In the genomic region with DNA sequence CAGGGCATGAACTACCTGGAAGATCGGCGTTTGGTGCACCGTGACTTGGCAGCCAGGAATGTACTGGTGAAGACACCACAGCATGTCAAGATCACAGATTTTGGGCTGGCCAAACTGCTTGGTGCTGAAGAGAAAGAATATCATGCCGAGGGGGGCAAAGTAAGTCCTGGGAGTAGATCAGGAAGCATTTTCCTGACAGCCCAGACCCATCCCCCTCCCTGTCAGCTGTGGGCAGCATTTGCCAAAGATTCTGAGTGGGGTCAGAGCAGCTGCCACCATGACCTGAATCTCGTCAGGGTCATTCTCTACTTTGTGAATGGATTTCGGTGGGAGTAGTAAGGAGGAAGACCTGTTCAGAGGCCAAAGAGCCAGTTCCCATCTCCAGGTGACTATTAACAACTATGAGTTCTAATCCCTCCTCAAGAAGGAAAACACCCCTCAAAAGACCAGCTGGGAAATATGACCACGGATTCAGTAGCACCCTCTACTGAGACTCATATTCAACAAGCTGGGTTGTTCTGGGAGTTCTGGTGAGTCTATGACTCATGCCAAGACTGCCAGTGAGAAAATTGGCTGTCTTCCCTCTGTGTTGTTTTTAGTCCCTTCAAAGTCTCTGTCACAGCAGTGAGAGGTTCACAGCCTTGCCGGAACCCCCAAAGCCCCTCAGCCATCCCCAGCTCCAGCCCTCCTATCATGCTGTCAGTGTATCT, we compare ENCODE assay signal across 9 mouse cellular contexts. TPM values are rescaled to one million over a fixed set of nuclear protein-coding genes. Genes with fewer than 3 reads are reported as not detected.
DNase-seq lines count a peak whose midpoint lies in the region; ATAC-seq and TF ChIP-seq lines count a peak whose summit lies in the region.
"Had no signal": no experiment of that assay in that cellular context is flagged by ENCODE, and none has a peak within 500 bp of the region (broad histone marks: within the 10 kb centered on the region; RNA-seq: fewer than 3 reads in every experiment).

No protein-coding gene starts in this region.

- no peaks in the 10 kb centered on the region; the same call in 1 of the 2 replicates for H3K4me1 ChIP-seq in hindbrain, postnatal 0 days (ENCODE audit: insufficient read depth, low read length)
- no peaks in the 10 kb centered on the region for H3K4me1 ChIP-seq in hindbrain, embryonic 14.5 days (replicated peaks; ENCODE audit: control insufficient read depth, insufficient read depth, low read length)

- no peaks in the 10 kb centered on the region for H3K9me3 ChIP-seq in hindbrain, postnatal 0 days (ENCODE audit: low read length)
- no peaks in the 10 kb centered on the region for H3K9me3 ChIP-seq in hindbrain, embryonic 14.5 days (ENCODE audit: control insufficient read depth, low read length)

- H3K27me3 ChIP-seq in hindbrain, postnatal 0 days (ENCODE audit: insufficient read depth, low read length): no peaks in the 10 kb centered on the region
- no peaks in the 10 kb centered on the region for H3K27me3 ChIP-seq in hindbrain, embryonic 14.5 days (ENCODE audit: control insufficient read depth, insufficient read depth, low read length)

- H3K9ac ChIP-seq in hindbrain, postnatal 0 days (replicated peaks; ENCODE audit: low read length): no peak overlapping the region
- H3K9ac ChIP-seq in hindbrain, embryonic 14.5 days: no peak overlapping the region

- no peaks in the 10 kb centered on the region for H3K36me3 ChIP-seq in hindbrain, postnatal 0 days (ENCODE audit: insufficient read depth, low read length)
- no peaks in the 10 kb centered on the region for H3K36me3 ChIP-seq in hindbrain, embryonic 14.5 days (replicated peaks; ENCODE audit: control insufficient read depth, insufficient read depth)

- peak; percentile 26 for DNase-seq in hindbrain, postnatal 0 days (ENCODE audit: low spot score)
- no peak for DNase-seq in hindbrain, embryonic 14.5 days (ENCODE audit: low spot score)
- DNase-seq in 3T3-L1 (ENCODE audit: low read depth, low spot score) (peak; percentile 77), adipocyte (ENCODE audit: low spot score) (peak; percentile 73)
- peak; percentile 21 to 84 for DNase-seq in left cerebral cortex, postnatal 25 days (ENCODE audit: low spot score in 2 of 2)
- DNase-seq in urinary bladder, postnatal 14 days (ENCODE audit: low spot score): no peak
- DNase-seq in cerebellum, postnatal 36 days: no peak
- DNase-seq: kidney, adult 8-10 months had no signal

- H3K4me3 ChIP-seq in hindbrain, postnatal 0 days (ENCODE audit: low read length): no peak overlapping the region
- H3K4me3 ChIP-seq in hindbrain, embryonic 14.5 days (replicated peaks; ENCODE audit: low read length): no peak overlapping the region

- no peak overlapping the region for H3K27ac ChIP-seq in hindbrain, postnatal 0 days
- H3K27ac ChIP-seq in hindbrain, embryonic 14.5 days: no peak overlapping the region

- WGBS in hindbrain, postnatal 0 days: 70% methylated on average over 8 of the region's 8 CpGs
- 81% methylated on average over 8 of the region's 8 CpGs for WGBS in hindbrain, embryonic 14.5 days

- peak; percentile 47; the same call in 1 of the 2 replicates for ATAC-seq in hindbrain, postnatal 0 days
- ATAC-seq in hindbrain, embryonic 14.5 days (ENCODE audit: low FRiP score): no peak

- H3K4me2 ChIP-seq in hindbrain, postnatal 0 days (ENCODE audit: low read depth, low read length): no peak overlapping the region
- no peak overlapping the region for H3K4me2 ChIP-seq in hindbrain, embryonic 14.5 days (replicated peaks)

- TF ChIP-seq CTCF in hindbrain, postnatal 0 days (IDR thresholded peaks at IDR 0.05; ENCODE audit: low read depth): no peak

- intact Hi-C loops in left cerebral cortex, postnatal 25 days (cut with DNase I): no loop called here

RNA-seq across cellular contexts. Expression of gene Fbxo48, which starts 46.7 kb away (rescaled TPM):
- total RNA-seq in hindbrain, postnatal 0 days (2014; rRNA removed): 0.29 and 0.78 TPM in 2 replicates
- 0.42 and 0.54 TPM in 2 replicates for polyA plus RNA-seq in hindbrain, postnatal 0 days (2015; fragmentation: Nextera tagmentation; extraction: Ambion mirVana)
- 0.17 and 0.89 TPM in 2 replicates for polyA plus RNA-seq in hindbrain, embryonic 14.5 days (2014; fragmentation: Nextera tagmentation; extraction: Ambion mirVana)
- total RNA-seq in left cerebral cortex, postnatal 25 days (2021): 1 to 10 TPM; 1.1 to 1.5 TPM
- polyA plus RNA-seq: liver, adult 2 months had no signal

Comparison
In these comparisons a context has a peak if more than half of its experiments do, and no peak if none do; other contexts are left out.
1. DNase-seq: peak in hindbrain, postnatal 0 days (single experiment), 3T3-L1 (single experiment), adipocyte (single experiment) and left cerebral cortex, postnatal 25 days (2 of 2); none in hindbrain, embryonic 14.5 days (single experiment), urinary bladder, postnatal 14 days (single experiment) and cerebellum, postnatal 36 days (0 of 2).